Mouse (Mus musculus): ENCODE measurements around the gene Camsap2. TPM values are rescaled to one million over a fixed set of nuclear protein-coding genes. Genes with fewer than 3 reads are reported as not detected.

Camsap2 gene
- polyA plus RNA-seq, 1 experiment from 2014 or later, result 59.5 TPM

GRCm38 (mm10) chr1:136347140-136347539, 1.2 kb upstream of the Camsap2 start:
- H3K27me3 ChIP-seq (ENCODE audit: control insufficient read depth, insufficient read depth, low read length), result no peaks in the 10 kb centered on the region
- no peak overlapping the region for H3K9ac ChIP-seq
- no peak overlapping the region for H3K4me3 ChIP-seq (replicated peaks; ENCODE audit: low read length)
- no peaks in the 10 kb centered on the region for H3K9me3 ChIP-seq (ENCODE audit: control insufficient read depth, low read length)
- no peaks in the 10 kb centered on the region for H3K36me3 ChIP-seq (replicated peaks; ENCODE audit: control insufficient read depth, insufficient read depth)
- no peak for DNase-seq (ENCODE audit: low spot score)
- ATAC-seq (ENCODE audit: low FRiP score), result no peak
- 66% methylated on average over 4 of the region's 4 CpGs for WGBS
- no peak overlapping the region for H3K27ac ChIP-seq
- no peak overlapping the region for H3K4me2 ChIP-seq (replicated peaks)
- H3K4me1 ChIP-seq (replicated peaks; ENCODE audit: control insufficient read depth, insufficient read depth, low read length), result peaks cover 21% of the 10 kb centered on the region

GRCm38 (mm10) chr1:136346373-136347035, 600 bp upstream of the Camsap2 start:
- H3K4me2 ChIP-seq (replicated peaks), result peak overlapping the region; percentile 82
- WGBS, result 8% methylated on average over 12 of the region's 12 CpGs
- peak overlapping the region; percentile 99 for H3K27ac ChIP-seq
- H3K4me1 ChIP-seq (replicated peaks; ENCODE audit: control insufficient read depth, insufficient read depth, low read length), result peaks cover 27% of the 10 kb centered on the region
- H3K4me3 ChIP-seq (replicated peaks; ENCODE audit: low read length), result peak overlapping the region; percentile 96
- peak overlapping the region; percentile 98 for H3K9ac ChIP-seq
- peak; percentile 23; the same call in 1 of the 2 replicates for ATAC-seq (ENCODE audit: low FRiP score)
- H3K36me3 ChIP-seq (replicated peaks; ENCODE audit: control insufficient read depth, insufficient read depth), result no peaks in the 10 kb centered on the region
- H3K27me3 ChIP-seq (ENCODE audit: control insufficient read depth, insufficient read depth, low read length), result no peaks in the 10 kb centered on the region
- H3K9me3 ChIP-seq (ENCODE audit: control insufficient read depth, low read length), result no peaks in the 10 kb centered on the region
- DNase-seq (ENCODE audit: low spot score), result no peak

GRCm38 (mm10) chr1:136344768-136345453, 993 bp downstream of the Camsap2 start:
- Histone ChIP-seq H3K4me3 (replicated peaks; ENCODE audit: low read length) (peak overlapping the region; percentile 96), H3K27ac (peak overlapping the region; percentile 99), H3K9me3 (ENCODE audit: control insufficient read depth, low read length) (no peaks in the 10 kb centered on the region), H3K36me3 (replicated peaks; ENCODE audit: control insufficient read depth, insufficient read depth) (no peaks in the 10 kb centered on the region), H3K27me3 (ENCODE audit: control insufficient read depth, insufficient read depth, low read length) (no peaks in the 10 kb centered on the region), H3K4me1 (replicated peaks; ENCODE audit: control insufficient read depth, insufficient read depth, low read length) (peaks cover 25% of the 10 kb centered on the region), H3K9ac (peak overlapping the region; percentile 98), H3K4me2 (replicated peaks) (peak overlapping the region; percentile 82)
- under 1% methylated on average over 22 of the region's 22 CpGs for WGBS
- ATAC-seq (ENCODE audit: low FRiP score) (no peak; the same call in 1 of the 2 replicates), DNase-seq (ENCODE audit: low spot score) (peak; percentile 45)

- Histone ChIP-seq H3K9ac (peak overlapping the region; percentile 98), H3K27me3 (ENCODE audit: control insufficient read depth, insufficient read depth, low read length) (no peaks in the 10 kb centered on the region), H3K4me2 (replicated peaks) (peak overlapping the region; percentile 82), H3K27ac (peak overlapping the region; percentile 99; the same call in 1 of the 2 replicates), H3K4me3 (replicated peaks; ENCODE audit: low read length) (peak overlapping the region; percentile 96), H3K36me3 (replicated peaks; ENCODE audit: control insufficient read depth, insufficient read depth) (no peaks in the 10 kb centered on the region), H3K9me3 (ENCODE audit: control insufficient read depth, low read length) (no peaks in the 10 kb centered on the region), H3K4me1 (replicated peaks; ENCODE audit: control insufficient read depth, insufficient read depth, low read length) (peaks cover 25% of the 10 kb centered on the region)
- ATAC-seq (ENCODE audit: low FRiP score) (no peak), DNase-seq (ENCODE audit: low spot score) (no peak)
- 0% methylated on average over 1 of the region's 1 CpGs for WGBS
These were observed 1.6 kb downstream of the Camsap2 start for GRCm38 (mm10) chr1:136344281-136344680.

- H3K27ac ChIP-seq, result no peak overlapping the region
- H3K9me3 ChIP-seq (ENCODE audit: control insufficient read depth, low read length), result no peaks in the 10 kb centered on the region
- DNase-seq (ENCODE audit: low spot score) (no peak), ATAC-seq (ENCODE audit: low FRiP score) (no peak)
- WGBS, result 21% methylated on average over 7 of the region's 7 CpGs
- H3K27me3 ChIP-seq (ENCODE audit: control insufficient read depth, insufficient read depth, low read length), result no peaks in the 10 kb centered on the region
- H3K4me2 ChIP-seq (replicated peaks), result peak overlapping the region; percentile 82
- H3K36me3 ChIP-seq (replicated peaks; ENCODE audit: control insufficient read depth, insufficient read depth), result no peaks in the 10 kb centered on the region
- peak overlapping the region; percentile 98 for H3K9ac ChIP-seq
- H3K4me3 ChIP-seq (replicated peaks; ENCODE audit: low read length), result peak overlapping the region; percentile 96
- H3K4me1 ChIP-seq (replicated peaks; ENCODE audit: control insufficient read depth, insufficient read depth, low read length), result peaks cover 25% of the 10 kb centered on the region
These were observed 2.2 kb downstream of the Camsap2 start for GRCm38 (mm10) chr1:136343727-136344126.

- WGBS, result 95% methylated on average over 3 of the region's 3 CpGs
- peaks cover 25% of the 10 kb centered on the region for H3K4me1 ChIP-seq (replicated peaks; ENCODE audit: control insufficient read depth, insufficient read depth, low read length)
- no peak for DNase-seq (ENCODE audit: low spot score)
These were observed 5.4 kb downstream of the Camsap2 start for GRCm38 (mm10) chr1:136340541-136340940.

GRCm38 (mm10) chr1:136334743-136335142, 11.2 kb downstream of the Camsap2 start:
- no peak overlapping the region for H3K9ac ChIP-seq
- H3K36me3 ChIP-seq (replicated peaks; ENCODE audit: control insufficient read depth, insufficient read depth), result peaks cover 10% of the 10 kb centered on the region; the same call in 1 of the 2 replicates
- 87% methylated on average over 10 of the region's 10 CpGs for WGBS
- no peak overlapping the region for H3K27ac ChIP-seq
- no peaks in the 10 kb centered on the region for H3K9me3 ChIP-seq (ENCODE audit: control insufficient read depth, low read length)
- no peak for ATAC-seq (ENCODE audit: low FRiP score)
- H3K4me2 ChIP-seq (replicated peaks), result no peak overlapping the region
- no peak for DNase-seq (ENCODE audit: low spot score)
- no peak overlapping the region for H3K4me3 ChIP-seq (replicated peaks; ENCODE audit: low read length)
- H3K27me3 ChIP-seq (ENCODE audit: control insufficient read depth, insufficient read depth, low read length), result no peaks in the 10 kb centered on the region
- H3K4me1 ChIP-seq (replicated peaks; ENCODE audit: control insufficient read depth, insufficient read depth, low read length), result peaks cover 6% of the 10 kb centered on the region; the same call in 1 of the 2 replicates

More at GRCm38 (mm10) chr1:136340541-136340940, 5.4 kb downstream of the Camsap2 start:
- Histone ChIP-seq H3K4me2 (replicated peaks) (no peak overlapping the region), H3K9me3 (ENCODE audit: control insufficient read depth, low read length) (no peaks in the 10 kb centered on the region), H3K27me3 (ENCODE audit: control insufficient read depth, insufficient read depth, low read length) (no peaks in the 10 kb centered on the region), H3K4me3 (replicated peaks; ENCODE audit: low read length) (no peak overlapping the region), H3K27ac (no peak overlapping the region), H3K9ac (no peak overlapping the region), H3K36me3 (replicated peaks; ENCODE audit: control insufficient read depth, insufficient read depth) (no peaks in the 10 kb centered on the region)
- ATAC-seq (ENCODE audit: low FRiP score), result no peak

- peaks cover 6% of the 10 kb centered on the region; the same call in 1 of the 2 replicates for H3K4me1 ChIP-seq (replicated peaks; ENCODE audit: control insufficient read depth, insufficient read depth, low read length)
- no peak overlapping the region for H3K4me3 ChIP-seq (replicated peaks; ENCODE audit: low read length)
- no peak overlapping the region for H3K27ac ChIP-seq
- H3K9me3 ChIP-seq (ENCODE audit: control insufficient read depth, low read length), result no peaks in the 10 kb centered on the region
- H3K4me2 ChIP-seq (replicated peaks), result no peak overlapping the region
- no peak overlapping the region for H3K9ac ChIP-seq
- H3K36me3 ChIP-seq (replicated peaks; ENCODE audit: control insufficient read depth, insufficient read depth), result peaks cover 10% of the 10 kb centered on the region; the same call in 1 of the 2 replicates
- DNase-seq (ENCODE audit: low spot score), result no peak
- ATAC-seq (ENCODE audit: low FRiP score), result no peak
- 82% methylated on average over 3 of the region's 3 CpGs for WGBS
- no peaks in the 10 kb centered on the region for H3K27me3 ChIP-seq (ENCODE audit: control insufficient read depth, insufficient read depth, low read length)
These were observed 12.4 kb downstream of the Camsap2 start for GRCm38 (mm10) chr1:136333512-136333911.

GRCm38 (mm10) chr1:136333071-136333470, 12.8 kb downstream of the Camsap2 start:
- Histone ChIP-seq H3K36me3 (replicated peaks; ENCODE audit: control insufficient read depth, insufficient read depth) (peaks cover 10% of the 10 kb centered on the region; the same call in 1 of the 2 replicates), H3K9me3 (ENCODE audit: control insufficient read depth, low read length) (no peaks in the 10 kb centered on the region), H3K9ac (no peak overlapping the region), H3K4me1 (replicated peaks; ENCODE audit: control insufficient read depth, insufficient read depth, low read length) (peaks cover 6% of the 10 kb centered on the region; the same call in 1 of the 2 replicates), H3K4me3 (replicated peaks; ENCODE audit: low read length) (no peak overlapping the region), H3K4me2 (replicated peaks) (no peak overlapping the region), H3K27me3 (ENCODE audit: control insufficient read depth, insufficient read depth, low read length) (no peaks in the 10 kb centered on the region), H3K27ac (no peak overlapping the region)
- 85% methylated on average over 7 of the region's 7 CpGs for WGBS
- DNase-seq (ENCODE audit: low spot score) (no peak), ATAC-seq (ENCODE audit: low FRiP score) (no peak)
